Mouse (Mus musculus) adrenal gland, postnatal 25 days (tissue): ENCODE measurements around the gene Il9. TPM values are rescaled to one million over a fixed set of nuclear protein-coding genes. Genes with fewer than 3 reads are reported as not detected.

ENCODE experiments used
- DNase-seq: peaks from one replicate; pipeline ENCODE4 v3.0.0; 2021; ENCODE audit warnings: mixed read lengths
- long read RNA-seq: library from polyadenylated mRNA; stranded (forward); transcript quantifications from one replicate; pipeline ENCODE4 v2.0.0, GENCODE M21; 2021
- total RNA-seq: library from RNA; stranded (reverse); gene quantifications from 2 replicates; pipeline ENCODE4 v1.2.3, GENCODE M21; 2021

Gene Il9
- total RNA-seq, result not detected in 2 replicates
- long read RNA-seq, result 0 reads

GRCm38 (mm10) chr13:56482146-56482545, at the start of gene Il9:
Gene Il9 (minus strand): TSS chr13:56482246.
- DNase-seq, result no peak

GRCm38 (mm10) chr13:56529685-56530084, 47.6 kb upstream of the Il9 start:
- no peak for DNase-seq

GRCm38 (mm10) chr13:56529031-56529430, 47.0 kb upstream of the Il9 start:
- no peak for DNase-seq

- DNase-seq, result no peak
Observed at GRCm38 (mm10) chr13:56528281-56528680, 46.2 kb upstream of the Il9 start.

- no peak for DNase-seq
Observed at GRCm38 (mm10) chr13:56527846-56528245, 45.8 kb upstream of the Il9 start.

- DNase-seq, result no peak
Observed at GRCm38 (mm10) chr13:56526871-56527270, 44.8 kb upstream of the Il9 start.

- DNase-seq, result no peak
Observed at GRCm38 (mm10) chr13:56522821-56523167, 40.7 kb upstream of the Il9 start.

GRCm38 (mm10) chr13:56522081-56522820, 40.2 kb upstream of the Il9 start, which contains the start of gene Fbxl21:
Gene Fbxl21 (plus strand): TSS chr13:56522472.
- peak; percentile 97 for DNase-seq

GRCm38 (mm10) chr13:56516816-56517215, 34.8 kb upstream of the Il9 start:
- DNase-seq, result no peak

GRCm38 (mm10) chr13:56516311-56516710, 34.3 kb upstream of the Il9 start:
- no peak for DNase-seq

GRCm38 (mm10) chr13:56513595-56513994, 31.5 kb upstream of the Il9 start:
- DNase-seq, result no peak

GRCm38 (mm10) chr13:56509796-56510195, 27.8 kb upstream of the Il9 start:
- DNase-seq, result no peak

GRCm38 (mm10) chr13:56506871-56507496, 24.9 kb upstream of the Il9 start:
- no peak for DNase-seq

GRCm38 (mm10) chr13:56501866-56502420, 19.9 kb upstream of the Il9 start:
- DNase-seq, result no peak

- no peak for DNase-seq
Observed at GRCm38 (mm10) chr13:56500636-56501035, 18.6 kb upstream of the Il9 start.

- no peak for DNase-seq
Observed at GRCm38 (mm10) chr13:56500132-56500531, 18.1 kb upstream of the Il9 start.

- DNase-seq, result no peak
Observed at GRCm38 (mm10) chr13:56494440-56494839, 12.4 kb upstream of the Il9 start.

GRCm38 (mm10) chr13:56488012-56488411, 6.0 kb upstream of the Il9 start:
- no peak for DNase-seq

- DNase-seq, result no peak
Observed at GRCm38 (mm10) chr13:56478027-56478426, 4.0 kb downstream of the Il9 start.

GRCm38 (mm10) chr13:56477271-56477670, 4.8 kb downstream of the Il9 start:
- DNase-seq, result no peak

GRCm38 (mm10) chr13:56476790-56477189, 5.3 kb downstream of the Il9 start:
- no peak for DNase-seq

GRCm38 (mm10) chr13:56475363-56475762, 6.7 kb downstream of the Il9 start:
- DNase-seq, result peak; percentile 22

GRCm38 (mm10) chr13:56472661-56473060, 9.4 kb downstream of the Il9 start:
- DNase-seq, result no peak

GRCm38 (mm10) chr13:56471951-56472350, 10.1 kb downstream of the Il9 start:
- peak; percentile 18 for DNase-seq
